Mouse (Mus musculus): ENCODE measurements around the gene Sdhd.

GRCm38 (mm10) chr9:50616161-50616560, 12.5 kb upstream of the Sdhd start:
- TF ChIP-seq POLR2A (IDR thresholded peaks at IDR 0.05; ENCODE audit: control insufficient read depth, low read depth, low read length) (no peak), CTCF (IDR thresholded peaks at IDR 0.05; ENCODE audit: control insufficient read depth, insufficient read depth, insufficient replicate concordance, low read depth, low read length) (no peak)
